Mouse (Mus musculus) embryo, embryonic 11.5 days (tissue): ENCODE data around the gene Ms4a13.
"Not testable (repeated sequence)": the region's sequence is repeated elsewhere in the genome, so short reads cannot be mapped to it uniquely, and the experiment has no call there.

Experiments
- DNase-seq: peaks from one replicate; pipeline ENCODE4 v3.0.0-alpha.2; 2012; ENCODE audit warnings: low read depth, low spot score

Ms4a13 gene

DNA sequence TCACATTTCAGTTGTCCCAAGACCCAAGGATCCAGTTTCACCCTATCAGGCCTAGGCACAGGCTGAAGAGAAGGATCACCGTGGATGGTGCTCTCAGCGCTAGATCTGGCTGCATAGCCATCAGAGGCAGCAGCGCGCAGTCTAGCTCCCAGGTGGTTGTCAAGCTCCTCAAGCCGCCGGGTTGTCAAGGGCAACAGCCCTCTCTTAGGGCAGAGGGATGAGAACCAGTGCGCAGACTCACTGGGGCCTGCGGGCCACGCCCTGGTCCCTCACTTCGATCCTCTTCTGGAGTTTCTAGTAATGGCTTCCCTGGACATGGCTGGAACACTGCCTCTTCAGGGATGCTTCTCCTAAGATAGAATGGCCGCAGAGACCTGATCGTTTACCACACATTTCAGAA lies at the start of gene Ms4a13:
Gene Ms4a13 (minus strand): TSS at position 192 of the 400 bp plus-strand sequence.
- no peak for DNase-seq

DNA sequence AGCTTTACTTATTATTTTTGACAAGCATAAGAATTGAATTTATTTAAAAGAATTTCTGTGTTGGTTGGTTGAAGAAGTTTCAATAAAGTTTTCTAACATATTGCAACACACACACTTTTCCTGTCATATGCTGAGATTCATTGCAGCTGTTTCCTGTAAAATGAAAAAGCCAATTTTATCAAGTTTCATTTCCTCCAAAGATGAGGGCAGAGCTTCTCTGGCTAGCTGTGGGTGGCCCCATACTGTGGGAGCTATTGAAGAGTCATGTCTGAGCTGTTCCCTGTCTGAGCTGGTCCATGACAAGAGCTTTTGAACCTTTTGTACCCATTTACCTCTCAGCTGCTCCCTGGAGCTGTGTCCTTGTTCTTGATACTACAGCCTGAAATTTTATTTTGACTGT lies 47.7 kb upstream of the Ms4a13 start:
- no peak for DNase-seq

DNA sequence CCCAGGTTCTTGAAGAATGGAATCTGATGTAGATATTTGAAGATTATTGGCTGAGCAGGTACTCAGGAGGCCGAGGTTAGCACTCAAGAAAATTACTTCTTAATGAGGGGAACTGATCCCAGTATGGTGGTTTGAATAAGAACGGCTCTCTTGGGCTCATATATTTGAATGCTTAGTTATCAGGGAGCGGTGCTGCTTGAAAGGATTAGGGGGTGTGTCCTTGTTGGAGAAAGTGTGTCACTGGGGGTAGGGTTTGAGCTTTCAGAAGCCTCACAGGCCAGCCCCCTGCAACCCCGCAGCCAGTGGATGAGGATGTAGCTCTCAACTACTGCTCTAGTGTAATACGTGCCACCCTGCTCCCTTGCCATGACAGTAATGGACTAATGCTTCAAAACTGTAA lies 46.0 kb upstream of the Ms4a13 start:
- no peak for DNase-seq

DNA sequence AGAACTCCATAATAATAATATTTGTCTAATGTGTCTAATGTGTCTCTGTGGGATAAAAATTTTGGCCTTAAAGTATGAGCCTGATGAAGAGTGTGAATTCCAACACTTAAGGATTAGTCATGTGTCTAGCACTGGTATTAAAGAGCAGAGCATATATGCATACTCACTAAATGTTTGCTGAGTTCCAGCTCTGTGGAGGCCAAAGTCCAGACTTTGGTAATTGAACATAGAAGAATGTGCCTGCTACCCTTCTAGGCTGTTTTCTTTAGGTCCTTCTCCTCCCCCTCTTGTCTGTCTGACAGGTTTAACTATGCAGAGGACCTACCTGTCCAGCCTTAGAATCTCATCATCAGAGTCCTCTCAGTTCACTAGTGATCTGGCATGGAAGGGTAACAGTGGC lies 39.3 kb upstream of the Ms4a13 start:
- DNase-seq = no peak

DNA sequence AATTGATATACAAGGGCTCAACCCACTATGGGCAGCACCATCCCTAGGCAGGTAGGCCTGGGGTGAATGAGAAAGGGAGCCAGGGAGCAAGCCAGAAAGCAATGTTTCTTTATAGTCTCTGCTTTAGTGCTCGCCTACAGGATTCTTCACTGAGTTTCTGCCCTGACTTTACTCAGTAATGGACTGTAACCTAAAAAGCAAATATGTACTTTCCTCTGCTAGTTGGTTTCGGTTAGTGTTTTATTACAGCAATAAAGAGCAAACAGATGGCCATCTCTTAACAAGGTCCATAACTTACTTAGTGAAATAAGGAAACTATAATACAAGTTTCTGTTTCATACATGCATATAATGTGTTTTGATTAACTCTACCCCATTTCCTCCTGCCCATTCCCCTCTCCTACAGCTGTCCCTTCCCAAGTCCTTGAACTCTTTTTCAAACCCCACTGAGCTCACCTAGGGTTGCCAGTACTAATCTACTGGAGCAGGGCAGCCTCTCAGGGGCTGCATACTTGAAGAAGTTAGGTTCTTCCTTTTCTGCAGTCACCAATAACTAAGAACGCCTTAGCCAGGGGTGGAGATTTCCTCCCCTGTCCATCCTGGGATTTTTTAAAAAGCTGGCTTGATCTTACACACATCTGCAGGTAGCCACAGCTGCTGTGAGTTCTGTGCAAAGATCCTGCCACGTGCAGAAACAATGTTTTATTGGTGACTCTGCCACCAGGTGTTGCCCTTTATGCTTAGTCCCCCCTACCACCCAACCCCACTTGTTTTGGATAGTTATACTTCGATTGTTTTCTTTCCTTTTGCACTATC lies 38.6 kb upstream of the Ms4a13 start:
- no peak for DNase-seq

DNA sequence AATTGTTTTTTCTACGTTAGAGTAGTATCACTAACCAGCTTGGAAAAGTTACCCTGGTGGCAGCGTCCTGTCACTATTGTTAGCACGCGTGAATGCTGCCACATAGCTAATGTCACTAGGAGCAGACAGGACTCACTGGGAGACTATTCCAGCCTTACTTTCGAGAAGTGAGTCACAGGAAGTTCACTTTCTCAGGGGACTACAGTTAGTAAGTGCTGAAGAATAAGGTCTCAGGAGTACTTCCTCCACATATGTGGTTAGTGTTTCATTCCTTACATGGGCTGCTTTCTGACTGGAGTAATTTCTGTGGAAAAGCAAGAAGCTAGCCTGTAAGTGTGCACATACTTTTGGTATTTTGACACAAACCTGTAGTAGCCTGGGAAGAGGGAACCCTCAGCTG lies 37.7 kb upstream of the Ms4a13 start:
- DNase-seq = no peak

DNA sequence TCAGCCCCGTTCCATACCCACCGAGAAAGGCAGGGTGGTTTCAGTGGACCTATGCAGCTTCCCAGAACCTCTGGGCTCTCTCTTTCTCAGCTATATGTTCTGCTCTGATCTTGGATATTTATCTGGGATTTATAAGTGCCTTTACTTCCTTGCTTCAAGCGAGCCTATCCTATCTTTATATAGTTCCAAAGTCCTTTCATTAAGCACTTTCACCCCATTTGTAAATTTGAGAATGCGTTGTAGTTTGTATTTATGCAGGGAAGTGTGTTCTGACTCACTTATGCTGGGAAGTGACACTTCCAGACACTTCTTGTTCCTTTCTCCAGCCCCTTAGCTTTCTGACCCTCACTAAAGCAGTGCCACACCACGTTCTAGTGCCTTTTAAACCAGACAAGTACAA lies 35.8 kb upstream of the Ms4a13 start, which contains the start of gene Ms4a12:
Gene Ms4a12 (minus strand): TSS at position 101 of the 400 bp plus-strand sequence.
- DNase-seq = no peak

DNA sequence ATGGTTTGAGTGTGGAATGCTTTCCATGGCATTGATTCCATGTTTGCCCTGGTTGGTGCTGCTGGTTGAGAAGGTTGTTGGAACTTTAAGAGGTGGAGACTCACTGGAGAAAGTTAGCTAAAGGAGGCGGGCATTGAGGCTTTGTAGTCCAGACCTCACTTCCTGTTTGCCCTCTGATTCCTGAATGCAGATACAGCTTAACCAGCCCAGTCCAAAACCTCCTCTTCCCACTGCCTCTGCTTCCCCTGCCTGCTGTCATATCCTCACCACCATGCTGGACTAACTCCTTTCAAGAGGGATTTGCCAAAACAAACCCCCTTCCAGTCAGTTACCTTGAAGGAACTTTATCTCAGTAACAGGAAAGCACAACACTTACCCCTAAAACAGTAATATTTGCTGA lies 4.0 kb downstream of the Ms4a13 start:
- DNase-seq = no peak

DNA sequence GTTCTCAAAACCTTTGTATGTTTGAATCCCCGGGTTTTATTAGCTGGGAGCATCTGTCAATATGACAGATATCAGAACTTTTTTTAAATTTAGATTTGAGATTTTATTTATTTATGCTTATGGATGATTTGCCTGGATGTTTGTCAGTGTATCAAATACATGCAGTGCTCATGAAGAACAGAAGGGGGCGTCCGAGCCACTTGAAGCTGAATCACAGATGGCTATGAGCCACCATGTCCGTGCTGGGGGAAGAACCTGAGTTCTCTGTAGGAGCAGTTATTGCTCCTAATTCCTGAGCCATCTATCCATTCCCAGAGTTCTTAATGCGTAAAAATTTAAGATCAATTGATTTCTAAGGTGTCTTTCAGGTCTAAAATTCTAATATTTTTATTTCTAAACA lies 12.4 kb downstream of the Ms4a13 start:
- no peak for DNase-seq

DNA sequence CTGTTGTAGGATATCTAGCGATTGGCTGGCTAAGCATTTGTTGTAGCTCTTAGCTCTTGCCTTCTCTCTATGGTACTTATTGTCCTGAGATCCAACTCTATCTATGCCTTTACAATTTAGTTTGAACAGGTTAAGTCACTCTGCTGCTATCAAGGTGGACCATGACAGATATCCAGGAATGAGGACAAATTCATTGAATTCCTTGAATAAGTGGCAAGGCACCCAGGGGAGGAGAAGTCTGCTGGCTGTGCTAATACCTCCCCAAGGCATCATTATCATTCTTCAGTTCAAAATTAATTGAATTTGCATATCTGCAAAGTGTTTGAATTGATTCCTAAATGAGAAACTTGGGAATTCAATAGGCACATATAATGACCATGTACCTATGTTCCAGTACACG lies 19.1 kb downstream of the Ms4a13 start:
- DNase-seq = no peak

DNA sequence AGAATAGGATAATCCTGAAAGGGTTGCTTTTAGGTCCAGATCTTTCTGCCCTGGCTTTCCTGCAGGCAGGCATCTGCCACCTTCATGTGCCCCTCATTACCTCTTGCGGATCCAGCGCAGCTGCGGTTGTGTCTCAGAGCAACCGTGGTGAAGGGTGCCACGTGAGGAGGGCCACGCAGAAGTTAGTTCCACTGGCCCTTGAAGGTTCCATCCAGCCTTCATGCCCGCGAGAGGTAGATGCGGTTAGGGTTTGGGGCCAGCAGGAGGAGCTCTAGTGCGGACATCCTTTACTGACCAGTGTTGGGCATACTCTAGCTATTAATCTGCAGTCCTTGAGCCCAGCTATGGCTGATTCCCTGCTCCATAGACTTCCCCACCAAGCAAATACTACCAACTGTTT lies 31.4 kb downstream of the Ms4a13 start, which contains the start of gene 1700025F22Rik:
Gene 1700025F22Rik (minus strand): TSS at position 149 of the 400 bp plus-strand sequence.
- no peak for DNase-seq

DNA sequence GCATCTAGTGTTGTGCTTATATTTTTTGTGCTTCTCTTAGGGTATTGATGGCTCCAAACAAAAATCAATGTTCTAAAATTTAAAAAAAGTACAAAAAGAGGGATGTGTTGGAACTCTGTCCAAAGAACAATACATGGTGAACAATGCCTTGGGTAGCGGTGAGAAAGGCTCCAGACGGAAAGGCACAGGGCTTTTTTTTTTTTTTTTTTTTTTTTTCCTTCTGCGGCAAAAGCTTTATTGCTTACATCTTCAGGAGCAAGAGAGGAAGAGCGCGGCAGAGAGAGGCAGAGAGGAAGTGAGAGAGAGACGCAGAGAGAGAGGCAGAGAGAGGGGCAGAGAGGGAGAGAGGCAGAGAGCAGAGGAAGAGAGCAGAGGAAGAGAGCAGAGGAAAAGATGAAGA lies 38.6 kb downstream of the Ms4a13 start:
- DNase-seq = not testable (repeated sequence)

DNA sequence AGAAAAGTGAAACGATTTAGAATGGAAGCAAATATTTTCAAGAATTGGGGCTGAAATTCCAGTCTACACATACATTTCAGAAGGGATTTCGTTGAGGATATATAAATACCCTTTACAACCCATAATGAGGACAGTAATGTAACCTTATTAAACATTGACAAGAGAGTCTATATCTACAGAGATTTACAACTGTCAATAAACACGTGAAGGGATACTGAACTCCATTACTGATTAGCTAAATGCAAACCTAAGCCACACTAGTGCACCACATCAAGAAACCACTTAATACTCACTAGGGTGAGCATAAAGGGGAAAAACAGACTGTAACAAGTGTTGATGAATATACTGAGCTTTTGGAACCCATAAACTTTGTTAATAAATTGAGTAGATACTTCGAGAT lies 61.2 kb downstream of the Ms4a13 start:
- DNase-seq = no peak

DNA sequence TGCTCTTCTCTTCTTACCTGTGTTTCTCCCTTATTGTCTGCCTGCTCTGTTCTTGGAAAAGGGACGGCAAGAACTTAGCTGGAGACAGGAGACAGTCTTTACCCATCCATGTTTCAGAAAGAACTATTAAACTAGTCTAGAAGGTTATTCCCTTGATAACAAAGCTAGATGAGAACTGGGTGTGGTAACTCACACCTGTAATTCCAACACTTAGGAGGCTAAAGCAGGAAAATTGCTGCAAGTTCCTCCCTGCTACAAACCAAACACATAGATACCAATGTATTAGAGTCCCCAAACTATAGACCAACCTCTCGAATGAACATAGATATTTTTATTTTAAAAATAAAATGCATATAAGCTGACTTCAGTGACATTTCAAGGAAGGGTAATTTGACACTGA lies 61.7 kb downstream of the Ms4a13 start:
- DNase-seq = no peak

DNA sequence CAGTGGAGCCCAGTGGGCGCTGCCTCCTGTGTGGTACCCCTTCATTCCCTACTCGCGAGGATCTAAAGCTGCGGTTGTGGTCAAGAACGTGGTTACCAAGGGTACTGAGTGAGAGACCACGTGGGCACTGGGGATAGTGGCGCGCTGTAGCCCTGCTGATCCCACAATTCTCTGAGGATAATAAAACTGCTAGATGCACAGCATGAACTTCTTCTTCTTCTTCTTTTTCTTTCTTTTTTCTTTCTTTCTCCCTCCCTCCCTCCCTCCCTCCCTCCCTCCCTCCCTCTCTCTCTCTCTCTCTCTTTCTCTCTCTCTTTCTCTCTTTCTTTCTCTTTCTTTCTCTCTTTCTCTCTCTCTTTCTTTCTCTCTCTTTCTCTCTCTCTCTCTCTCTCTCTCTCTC lies 65.8 kb downstream of the Ms4a13 start, which contains the start of gene 1700017D01Rik:
Gene 1700017D01Rik (minus strand): TSS at position 101 of the 400 bp plus-strand sequence.
- not testable (repeated sequence) for DNase-seq

DNA sequence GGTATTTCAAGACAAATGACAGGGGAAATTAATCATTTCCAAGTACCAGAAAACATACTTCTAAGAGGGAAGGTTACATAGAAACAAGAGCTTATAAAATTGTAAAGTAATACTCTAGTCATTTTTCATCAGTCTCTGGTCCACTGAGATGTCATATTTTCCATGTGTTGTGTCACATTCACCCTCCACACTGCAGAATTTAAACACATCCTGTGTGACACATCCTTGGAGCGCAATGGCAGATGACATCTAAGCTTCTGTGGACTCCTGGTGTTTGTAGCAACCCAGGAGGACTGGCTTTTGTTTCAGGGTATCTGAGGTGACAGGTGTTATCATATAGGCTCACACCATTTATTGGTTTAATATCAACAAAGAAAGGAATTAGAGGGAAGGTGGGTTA lies 66.8 kb downstream of the Ms4a13 start:
- no peak for DNase-seq

DNA sequence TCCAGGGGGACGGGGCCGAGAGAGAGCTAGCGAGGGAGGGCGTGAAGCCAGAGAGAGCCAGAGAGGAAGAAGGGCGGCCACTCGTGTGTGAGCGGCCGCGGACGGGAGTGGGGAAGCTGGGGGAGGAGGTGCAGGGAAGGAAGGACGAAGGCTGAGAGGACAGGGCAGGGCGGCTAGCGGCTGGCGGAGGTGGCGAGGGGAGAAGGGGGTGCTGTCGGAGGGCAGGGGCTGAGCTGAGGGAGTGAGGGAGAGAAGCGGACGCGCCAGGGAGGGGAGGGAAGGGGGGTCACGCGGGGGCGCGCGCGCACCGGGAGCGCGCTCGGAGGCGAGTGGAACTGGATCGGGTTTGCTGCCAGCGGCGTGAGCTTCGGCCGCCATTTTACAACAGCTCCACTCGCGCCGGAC lies 75.5 kb downstream of the Ms4a13 start:
- peak; percentile 4 for DNase-seq
